Mouse (Mus musculus): ENCODE measurements around the gene Adamts6. TPM values are rescaled to one million over a fixed set of nuclear protein-coding genes. Genes with fewer than 3 reads are reported as not detected.

The Adamts6 gene
- polyA plus RNA-seq, 1 experiment from 2014 or later, result 3.2 TPM

- H3K36me3 ChIP-seq (ENCODE audit: control insufficient read depth, insufficient read depth, low read length), result no peaks in the 10 kb centered on the region
- no peak overlapping the region for H3K4me3 ChIP-seq (ENCODE audit: low read depth, low read length)
- DNase-seq (ENCODE audit: low spot score) (peak; percentile 22), ATAC-seq (ENCODE audit: insufficient number of reproducible peaks, low FRiP score, low TSS enrichment, low read depth) (no peak)
- no peak overlapping the region for H3K4me2 ChIP-seq (ENCODE audit: low read depth, severe bottlenecking)
- WGBS, result 70% methylated on average over 9 of the region's 9 CpGs
- no peak overlapping the region for H3K9ac ChIP-seq (ENCODE audit: low read length)
- H3K9me3 ChIP-seq (ENCODE audit: control insufficient read depth, low read length), result no peaks in the 10 kb centered on the region
- 0 out of 2 replicates have a peak, but pooled peaks cover 1% of the 10 kb centered on the region for H3K4me1 ChIP-seq (ENCODE audit: control insufficient read depth, insufficient read depth, low read length)
- H3K27ac ChIP-seq (replicated peaks; ENCODE audit: low read depth, low read length), result no peak overlapping the region
- H3K27me3 ChIP-seq (ENCODE audit: control insufficient read depth, insufficient read depth, low read length), result no peaks in the 10 kb centered on the region
Observed at GRCm38 (mm10) chr13:104499116-104500040, 211.7 kb downstream of the Adamts6 start.

GRCm38 (mm10) chr13:104502406-104502805, 214.8 kb downstream of the Adamts6 start:
- no peaks in the 10 kb centered on the region for H3K4me1 ChIP-seq (ENCODE audit: control insufficient read depth, insufficient read depth, low read length)
- no peak overlapping the region for H3K27ac ChIP-seq (replicated peaks; ENCODE audit: low read depth, low read length)
- H3K36me3 ChIP-seq (ENCODE audit: control insufficient read depth, insufficient read depth, low read length), result no peaks in the 10 kb centered on the region
- H3K4me3 ChIP-seq (ENCODE audit: low read depth, low read length), result no peak overlapping the region
- no peaks in the 10 kb centered on the region for H3K9me3 ChIP-seq (ENCODE audit: control insufficient read depth, low read length)
- no peak overlapping the region for H3K4me2 ChIP-seq (ENCODE audit: low read depth, severe bottlenecking)
- no peak for ATAC-seq (ENCODE audit: insufficient number of reproducible peaks, low FRiP score, low TSS enrichment, low read depth)
- WGBS, result 94% methylated on average over 7 of the region's 7 CpGs
- DNase-seq (ENCODE audit: low spot score), result peak; percentile 11
- no peak overlapping the region for H3K9ac ChIP-seq (ENCODE audit: low read length)
- no peaks in the 10 kb centered on the region for H3K27me3 ChIP-seq (ENCODE audit: control insufficient read depth, insufficient read depth, low read length)

GRCm38 (mm10) chr13:104504043-104504442, 216.4 kb downstream of the Adamts6 start:
- WGBS, result 79% methylated on average over 1 of the region's 1 CpGs
- Histone ChIP-seq H3K27ac (replicated peaks; ENCODE audit: low read depth, low read length) (no peak overlapping the region), H3K27me3 (ENCODE audit: control insufficient read depth, insufficient read depth, low read length) (no peaks in the 10 kb centered on the region), H3K4me3 (ENCODE audit: low read depth, low read length) (no peak overlapping the region), H3K36me3 (ENCODE audit: control insufficient read depth, insufficient read depth, low read length) (no peaks in the 10 kb centered on the region), H3K9me3 (ENCODE audit: control insufficient read depth, low read length) (no peaks in the 10 kb centered on the region), H3K9ac (ENCODE audit: low read length) (no peak overlapping the region), H3K4me2 (ENCODE audit: low read depth, severe bottlenecking) (no peak overlapping the region), H3K4me1 (ENCODE audit: control insufficient read depth, insufficient read depth, low read length) (no peaks in the 10 kb centered on the region)
- DNase-seq (ENCODE audit: low spot score) (no peak), ATAC-seq (ENCODE audit: insufficient number of reproducible peaks, low FRiP score, low TSS enrichment, low read depth) (no peak)

- Histone ChIP-seq H3K27ac (replicated peaks; ENCODE audit: low read depth, low read length) (no peak overlapping the region), H3K27me3 (ENCODE audit: control insufficient read depth, insufficient read depth, low read length) (no peaks in the 10 kb centered on the region), H3K4me3 (ENCODE audit: low read depth, low read length) (no peak overlapping the region), H3K9me3 (ENCODE audit: control insufficient read depth, low read length) (no peaks in the 10 kb centered on the region), H3K9ac (ENCODE audit: low read length) (no peak overlapping the region), H3K4me1 (ENCODE audit: control insufficient read depth, insufficient read depth, low read length) (no peaks in the 10 kb centered on the region), H3K4me2 (ENCODE audit: low read depth, severe bottlenecking) (no peak overlapping the region), H3K36me3 (ENCODE audit: control insufficient read depth, insufficient read depth, low read length) (no peaks in the 10 kb centered on the region)
- DNase-seq (ENCODE audit: low spot score) (no peak), ATAC-seq (ENCODE audit: insufficient number of reproducible peaks, low FRiP score, low TSS enrichment, low read depth) (no peak)
- WGBS, result 86% methylated on average over 6 of the region's 6 CpGs
Observed at GRCm38 (mm10) chr13:104506165-104506875, 218.7 kb downstream of the Adamts6 start.

GRCm38 (mm10) chr13:104507671-104508070, 220.0 kb downstream of the Adamts6 start:
- Histone ChIP-seq H3K4me2 (ENCODE audit: low read depth, severe bottlenecking) (no peak overlapping the region), H3K4me3 (ENCODE audit: low read depth, low read length) (no peak overlapping the region), H3K36me3 (ENCODE audit: control insufficient read depth, insufficient read depth, low read length) (no peaks in the 10 kb centered on the region), H3K9me3 (ENCODE audit: control insufficient read depth, low read length) (no peaks in the 10 kb centered on the region), H3K27me3 (ENCODE audit: control insufficient read depth, insufficient read depth, low read length) (no peaks in the 10 kb centered on the region), H3K27ac (replicated peaks; ENCODE audit: low read depth, low read length) (no peak overlapping the region), H3K4me1 (ENCODE audit: control insufficient read depth, insufficient read depth, low read length) (no peaks in the 10 kb centered on the region), H3K9ac (ENCODE audit: low read length) (no peak overlapping the region)
- ATAC-seq (ENCODE audit: insufficient number of reproducible peaks, low FRiP score, low TSS enrichment, low read depth) (no peak), DNase-seq (ENCODE audit: low spot score) (no peak)
- 92% methylated on average over 6 of the region's 6 CpGs for WGBS

GRCm38 (mm10) chr13:104509561-104510493, 222.2 kb downstream of the Adamts6 start:
- Histone ChIP-seq H3K4me2 (ENCODE audit: low read depth, severe bottlenecking) (no peak overlapping the region), H3K4me1 (ENCODE audit: control insufficient read depth, insufficient read depth, low read length) (no peaks in the 10 kb centered on the region), H3K9me3 (ENCODE audit: control insufficient read depth, low read length) (no peaks in the 10 kb centered on the region), H3K27me3 (ENCODE audit: control insufficient read depth, insufficient read depth, low read length) (no peaks in the 10 kb centered on the region), H3K27ac (replicated peaks; ENCODE audit: low read depth, low read length) (no peak overlapping the region), H3K4me3 (ENCODE audit: low read depth, low read length) (no peak overlapping the region), H3K9ac (ENCODE audit: low read length) (no peak overlapping the region), H3K36me3 (ENCODE audit: control insufficient read depth, insufficient read depth, low read length) (no peaks in the 10 kb centered on the region)
- WGBS, result 81% methylated on average over 26 of the region's 26 CpGs
- ATAC-seq (ENCODE audit: insufficient number of reproducible peaks, low FRiP score, low TSS enrichment, low read depth) (no peak), DNase-seq (ENCODE audit: low spot score) (no peak)

GRCm38 (mm10) chr13:104510766-104511165, 223.1 kb downstream of the Adamts6 start:
- Histone ChIP-seq H3K4me3 (ENCODE audit: low read depth, low read length) (no peak overlapping the region), H3K36me3 (ENCODE audit: control insufficient read depth, insufficient read depth, low read length) (no peaks in the 10 kb centered on the region), H3K4me1 (ENCODE audit: control insufficient read depth, insufficient read depth, low read length) (no peaks in the 10 kb centered on the region), H3K9ac (ENCODE audit: low read length) (no peak overlapping the region), H3K4me2 (ENCODE audit: low read depth, severe bottlenecking) (no peak overlapping the region), H3K27ac (replicated peaks; ENCODE audit: low read depth, low read length) (no peak overlapping the region), H3K9me3 (ENCODE audit: control insufficient read depth, low read length) (no peaks in the 10 kb centered on the region), H3K27me3 (ENCODE audit: control insufficient read depth, insufficient read depth, low read length) (no peaks in the 10 kb centered on the region)
- DNase-seq (ENCODE audit: low spot score), result no peak
- 86% methylated on average over 5 of the region's 5 CpGs for WGBS
- ATAC-seq (ENCODE audit: insufficient number of reproducible peaks, low FRiP score, low TSS enrichment, low read depth), result no peak

- H3K9ac ChIP-seq (ENCODE audit: low read length), result no peak overlapping the region
- 94% methylated on average over 1 of the region's 1 CpGs for WGBS
- no peak overlapping the region for H3K4me3 ChIP-seq (ENCODE audit: low read depth, low read length)
- no peaks in the 10 kb centered on the region for H3K27me3 ChIP-seq (ENCODE audit: control insufficient read depth, insufficient read depth, low read length)
- no peak overlapping the region for H3K4me2 ChIP-seq (ENCODE audit: low read depth, severe bottlenecking)
- no peak overlapping the region for H3K27ac ChIP-seq (replicated peaks; ENCODE audit: low read depth, low read length)
- DNase-seq (ENCODE audit: low spot score) (no peak), ATAC-seq (ENCODE audit: insufficient number of reproducible peaks, low FRiP score, low TSS enrichment, low read depth) (no peak)
- peaks cover 4% of the 10 kb centered on the region; the same call in 1 of the 2 replicates for H3K4me1 ChIP-seq (ENCODE audit: control insufficient read depth, insufficient read depth, low read length)
- no peaks in the 10 kb centered on the region for H3K9me3 ChIP-seq (ENCODE audit: control insufficient read depth, low read length)
- H3K36me3 ChIP-seq (ENCODE audit: control insufficient read depth, insufficient read depth, low read length), result no peaks in the 10 kb centered on the region
Observed at GRCm38 (mm10) chr13:104515054-104515453, 227.4 kb downstream of the Adamts6 start.
